Mouse (Mus musculus) erythroblast, embryonic 14.5 days (primary cell): Measurements from ENCODE around the gene Adamts12.

Source experiments
- GATA1 ChIP-seq: IDR thresholded peaks from 2 replicates; pipeline ENCODE4 v1.6.1; 2012; ENCODE audit warnings: low read length, inconsistent platforms, mixed read lengths
- TAL1 ChIP-seq: IDR thresholded peaks from 3 replicates; pipeline ENCODE4 v1.6.1; 2012; ENCODE audit warnings: low read length, inconsistent platforms, mixed read lengths

- TF ChIP-seq GATA1 = no peak
- TF ChIP-seq TAL1 = no peak
Observed at GRCm38 (mm10) chr15:11065528-11066171, 1.1 kb downstream of the Adamts12 start.
